Mouse (Mus musculus) T-helper 17 cell (primary cell): ENCODE measurements around the gene A230072I06Rik.

Source experiments
- in situ Hi-C, 2 experiments: fragments of 300-600 bp; cut with MboI, MseI; formaldehyde crosslinking; loops; 1 replicate in 1 of 2; 2 replicates in 1 of 2; pipeline ENCODE4 v1.15.1; 2025; ENCODE audit warnings: high pct_unique_total_duplicates in 2 of 2

A230072I06Rik gene

DNA sequence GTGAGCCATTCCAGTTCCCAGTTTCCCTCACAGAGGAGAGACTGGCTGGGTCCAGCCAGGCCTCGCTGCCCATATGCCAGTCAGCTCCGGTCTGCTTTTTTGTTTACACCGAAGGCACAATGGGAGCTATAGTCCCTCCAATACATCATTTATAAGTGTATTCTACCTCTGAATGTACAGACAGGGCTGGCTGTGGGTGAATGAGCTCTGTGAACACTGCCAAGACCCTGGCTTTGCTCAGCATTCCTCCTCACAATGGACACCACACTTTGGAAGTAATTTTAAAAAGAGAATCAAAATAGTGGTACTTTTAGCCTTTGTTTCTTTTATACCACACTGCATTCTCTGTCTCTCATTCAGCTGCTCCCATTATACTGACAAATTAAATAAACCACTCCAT lies 44.6 kb downstream of the A230072I06Rik start:
- in situ Hi-C loops: no loop called here

DNA sequence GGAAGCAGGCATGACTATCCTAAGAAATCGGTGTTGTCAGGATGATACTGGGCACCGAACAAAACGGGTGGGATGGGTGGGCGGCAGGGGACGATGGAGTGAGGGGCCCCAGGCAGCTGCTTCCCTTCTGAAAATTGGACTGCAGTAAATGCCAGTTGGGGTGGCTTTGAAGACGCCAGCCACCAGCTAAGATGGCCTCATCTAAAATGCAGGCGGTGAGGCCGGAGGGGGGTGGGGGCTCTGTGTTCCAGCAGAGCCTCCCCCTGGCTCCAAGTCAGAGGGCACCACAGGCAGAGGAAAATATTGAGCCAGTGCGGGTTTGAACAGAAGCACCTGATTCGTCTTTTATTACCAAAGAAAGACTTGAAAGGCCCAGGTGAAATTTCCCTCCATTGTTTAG lies 45.9 kb downstream of the A230072I06Rik start:
- in situ Hi-C loops: no loop called here

DNA sequence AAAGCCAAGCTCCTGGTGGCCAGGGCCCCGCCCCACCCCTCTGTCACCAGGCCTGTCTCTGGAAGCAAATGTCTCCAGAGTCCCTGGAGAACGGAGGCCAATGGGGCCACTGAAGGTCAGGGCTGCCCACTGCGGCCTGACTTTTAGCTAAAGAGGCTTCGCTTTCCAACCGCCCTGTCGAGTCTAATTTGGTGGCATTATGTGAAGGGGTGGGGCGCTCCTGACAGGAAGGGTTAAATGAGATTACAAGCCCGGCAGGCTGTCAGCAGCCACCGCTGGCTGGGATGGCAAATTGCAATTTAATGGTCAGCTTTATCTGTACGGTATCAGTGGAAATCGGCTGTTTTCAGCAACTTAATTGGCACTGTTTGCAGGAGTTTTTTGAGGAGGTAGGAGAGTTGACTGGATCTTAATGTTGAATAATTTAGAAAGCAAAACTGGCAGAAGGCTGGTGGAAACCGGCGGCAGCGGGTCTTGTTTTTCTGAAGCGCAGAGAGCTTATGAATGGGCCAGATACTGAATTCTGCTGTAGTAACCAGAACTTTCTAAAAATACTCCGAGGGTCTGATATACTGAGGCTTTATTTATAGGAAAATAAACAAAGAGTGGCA lies 46.5 kb downstream of the A230072I06Rik start:
- in situ Hi-C loops: no loop called here

DNA sequence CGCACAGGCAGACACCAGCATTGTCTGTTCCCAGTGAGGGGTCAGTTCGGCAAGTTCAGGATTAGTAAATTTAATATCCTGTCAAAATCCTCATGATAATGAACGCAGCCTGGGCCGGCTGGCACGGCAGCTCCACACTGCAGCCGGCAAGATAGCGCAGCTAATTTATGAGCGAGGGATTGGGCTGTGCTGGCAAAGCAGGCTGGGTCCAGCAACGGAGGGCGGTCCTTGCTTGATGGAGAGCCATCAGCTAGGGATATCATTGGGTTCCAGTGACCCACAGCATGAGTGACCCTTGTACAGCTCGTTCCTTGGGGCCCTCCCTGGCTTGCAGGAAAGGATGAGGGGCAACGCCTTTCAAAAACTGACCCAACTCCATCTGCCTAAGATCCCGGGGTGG lies 48.6 kb downstream of the A230072I06Rik start:
- in situ Hi-C loops: no loop called here

DNA sequence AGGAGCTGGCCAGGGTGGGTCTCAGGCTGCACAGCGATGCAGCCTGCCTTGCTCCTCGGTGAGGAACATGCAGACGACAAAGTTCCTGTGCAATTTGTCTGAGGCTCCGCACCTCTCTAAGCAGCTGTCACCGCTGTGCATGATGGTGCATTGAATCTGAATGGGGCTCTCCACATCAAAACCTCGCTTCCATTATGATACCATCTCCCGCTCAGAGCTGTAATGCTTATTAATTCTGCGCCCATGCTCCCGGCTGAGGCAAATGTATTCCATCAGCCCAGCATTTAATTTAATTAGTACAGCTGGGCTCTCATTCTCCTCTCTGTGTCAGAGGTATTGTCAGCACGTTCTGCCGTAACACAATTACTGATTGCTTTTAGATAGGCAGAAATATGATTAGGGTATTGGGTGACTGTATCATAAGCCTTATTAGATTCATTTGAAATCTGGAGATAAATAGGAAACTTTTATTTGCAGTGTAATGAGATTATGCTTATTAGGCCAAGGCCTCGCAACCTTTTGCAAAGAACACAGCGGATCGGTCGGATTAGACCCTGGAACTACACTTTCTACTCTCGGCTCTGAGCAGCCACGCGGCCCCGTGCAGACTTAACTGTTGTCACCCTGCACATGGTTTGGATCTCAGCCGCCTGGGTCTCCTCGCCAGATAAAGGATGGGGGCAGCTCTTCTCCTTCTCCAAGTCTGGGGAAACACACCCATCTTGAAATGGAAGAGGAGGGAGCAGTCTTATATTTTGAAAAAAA lies 49.3 kb downstream of the A230072I06Rik start:
- in situ Hi-C loops: no loop called here

DNA sequence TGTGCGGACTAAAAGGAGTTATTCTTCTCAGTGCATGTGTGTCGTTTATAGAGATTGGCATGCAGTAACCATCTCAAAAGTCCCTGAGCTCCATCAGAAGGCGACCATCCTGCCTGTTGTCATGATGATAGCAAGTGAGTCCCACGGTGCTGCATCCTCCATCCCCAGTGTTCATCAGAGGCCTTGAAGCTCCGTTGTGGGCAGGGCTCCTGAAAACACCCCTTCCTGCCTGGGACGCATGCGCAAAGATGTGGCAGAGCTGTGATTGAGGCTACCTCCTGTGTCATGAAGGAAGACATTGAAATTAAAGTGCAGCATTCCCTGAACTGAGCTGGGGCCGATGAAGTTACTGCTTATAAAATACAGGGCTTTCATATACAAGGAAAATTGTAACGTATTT lies 49.9 kb downstream of the A230072I06Rik start:
- in situ Hi-C loops: no loop called here

DNA sequence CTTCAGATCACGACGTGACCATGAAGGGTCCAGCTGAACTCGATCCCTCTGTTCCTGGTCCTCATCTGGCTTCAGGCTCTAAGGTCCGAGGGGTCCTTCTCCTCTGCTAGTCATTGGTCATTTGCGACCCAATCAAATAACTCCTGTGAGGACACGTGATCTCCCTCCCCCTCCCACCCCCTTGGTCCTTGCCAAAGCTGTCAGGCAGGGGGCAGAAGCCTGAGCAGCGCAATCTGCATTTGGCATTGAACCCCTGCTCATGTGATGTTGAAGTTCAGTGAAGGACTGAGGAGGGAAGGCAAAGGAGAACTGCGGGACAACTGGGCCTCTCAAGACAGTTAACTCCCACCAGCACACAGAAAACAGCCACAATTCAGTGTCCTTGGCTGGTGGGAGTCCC lies 51.4 kb downstream of the A230072I06Rik start:
- in situ Hi-C loops: no loop called here
